Mouse (Mus musculus): ENCODE measurements around the gene Pank1. TPM values are rescaled to one million over a fixed set of nuclear protein-coding genes. Genes with fewer than 3 reads are reported as not detected.

The Pank1 gene
- polyA plus RNA-seq, 1 experiment = 1.4 TPM

Other genes starting within 250 kb of the Pank1 start
- gene Ifit1bl2, start 238.7 kb downstream of the Pank1 start, polyA plus RNA-seq (2012; rRNA removed) = 0.37 and 0.38 TPM in 2 replicates
- 8.7 and 9.9 TPM in 2 replicates for gene Ifit1, start 238.6 kb downstream of the Pank1 start, polyA plus RNA-seq (2012; rRNA removed)
- gene Slc16a12, start 132.2 kb downstream of the Pank1 start, polyA plus RNA-seq (2012; rRNA removed) = 9.0 and 13.4 TPM in 2 replicates
- gene Kif20b, start 42.9 kb upstream of the Pank1 start, polyA plus RNA-seq (2012; rRNA removed) = 2.7 and 2.9 TPM in 2 replicates

All from urinary bladder, adult 2 months (tissue).